Mouse (Mus musculus) forebrain, postnatal 0 days (tissue): Measurements from ENCODE around the gene Tex19.2. TPM values are rescaled to one million over a fixed set of nuclear protein-coding genes. Genes with fewer than 3 reads are reported as not detected.
A peak's percentile ranks its signal among the peaks of the same experiment; 100 is the strongest.

Source experiments
- ATAC-seq: fragments of 200-750 bp; cut with Nextera tagmentation; 2 replicates; pipeline ENCODE4 v1.8.0; 2017; ENCODE audit warnings: mild to moderate bottlenecking, moderate library complexity
- DNase-seq: peaks from one replicate; pipeline ENCODE4 v3.0.0-alpha.2; 2015
- H3K27ac ChIP-seq: fragments of 300-500 bp; sonication (generic); 2 replicates; pipeline ENCODE4 v1.5.1; 2014; ENCODE audit warnings: low read depth, mild to moderate bottlenecking, antibody characterized with exemption, low read length, moderate library complexity, mixed read lengths
- H3K27me3 ChIP-seq: fragments of 300-500 bp; sonication (generic); 2 replicates; pipeline ENCODE4 v1.6.1; 2014; ENCODE audit warnings: mild to moderate bottlenecking, low read length, mixed read lengths; ENCODE audit not compliant: insufficient read depth
- H3K36me3 ChIP-seq: fragments of 300-500 bp; sonication (generic); 2 replicates; pipeline ENCODE4 v1.6.1; 2014; ENCODE audit warnings: mild to moderate bottlenecking, moderate library complexity; ENCODE audit not compliant: insufficient read depth
- H3K4me1 ChIP-seq: fragments of 300-500 bp; sonication (generic); 2 replicates; pipeline ENCODE4 v1.6.1; 2014; ENCODE audit warnings: antibody characterized with exemption; ENCODE audit not compliant: insufficient read depth
- H3K4me2 ChIP-seq: fragments of 300-500 bp; sonication (generic); 2 replicates; pipeline ENCODE4 v1.6.1; 2014; ENCODE audit warnings: low read depth, mild to moderate bottlenecking, moderate library complexity
- H3K4me3 ChIP-seq: fragments of 300-500 bp; sonication (generic); 2 replicates; pipeline ENCODE4 v1.5.1; 2014; ENCODE audit warnings: low read depth, low read length, mixed read lengths
- H3K9ac ChIP-seq: fragments of 300-500 bp; sonication (generic); 2 replicates; pipeline ENCODE4 v1.6.1; 2014; ENCODE audit warnings: mild to moderate bottlenecking
- H3K9me3 ChIP-seq: fragments of 300-500 bp; sonication (generic); 2 replicates; pipeline ENCODE4 v1.6.1; 2016; ENCODE audit warnings: low read length
- CTCF ChIP-seq: sonication (generic); IDR thresholded peaks from 2 replicates; pipeline ENCODE4 v1.5.1; 2016; ENCODE audit warnings: antibody characterized with exemption, control low read depth, low read depth
- WGBS: fragments of 180-500 bp; shearing (Covaris S2); extraction: QIAGEN DNeasy Blood & Tissue Kit; methylation state at CpG from one replicate; pipeline ENCODE4 v1.1.7; 2014; 5-methylcytosine and 5-hydroxymethylcytosine counted together
- polyA plus RNA-seq: library from polyadenylated mRNA; unstranded; fragments of >200 nt; fragmentation: Nextera tagmentation; extraction: Ambion mirVana; gene quantifications from 2 replicates; pipeline ENCODE4 v1.2.1, GENCODE M21; 2015
- total RNA-seq: library from RNA; depleted of rRNA; stranded (reverse); fragments of >200 nt; gene quantifications from 2 replicates; pipeline ENCODE4 v1.2.3, GENCODE M21; 2014; rRNA removed

The Tex19.2 gene
- total RNA-seq, result not detected in 2 replicates
- polyA plus RNA-seq, result not detected in 2 replicates

DNA sequence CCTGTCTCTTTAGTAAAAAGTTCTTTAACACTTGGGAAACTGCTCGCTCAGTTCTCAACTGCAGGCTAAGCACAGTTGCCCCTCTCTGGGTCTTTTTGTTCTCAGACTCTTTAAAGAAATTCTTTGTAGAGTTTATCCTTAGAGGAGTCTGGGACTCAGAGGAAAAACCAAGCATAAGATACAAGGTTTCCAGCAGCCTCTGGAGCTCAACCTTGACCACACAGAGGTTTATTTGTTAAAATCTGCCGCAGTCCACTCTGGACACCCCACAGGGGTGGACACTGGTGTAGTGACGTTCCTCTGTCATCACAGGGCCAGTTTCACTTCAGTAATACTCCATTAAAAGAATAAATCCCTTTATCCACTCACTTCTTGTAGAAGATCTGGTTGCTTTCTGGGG, at the start of gene Tex19.2:
Tex19.2 (minus strand) TSS at position 101 of the 400 bp plus-strand sequence.
- DNase-seq, result no peak
- Histone ChIP-seq H3K9me3 (no peaks in the 10 kb centered on the region), H3K4me1 (no peaks in the 10 kb centered on the region), H3K4me2 (no peak within 1 kb of the TSS), H3K4me3 (no peak within 1 kb of the TSS), H3K27ac (no peak within 1 kb of the TSS), H3K36me3 (no peaks in the 10 kb centered on the region), H3K27me3 (no peaks in the 10 kb centered on the region), H3K9ac (no peak within 1 kb of the TSS)
- no peak for TF ChIP-seq CTCF
- 46% methylated on average over 3 of the region's 3 CpGs for WGBS
- no peak for ATAC-seq

- H3K27ac ChIP-seq, result no peak overlapping the region
- H3K4me3 ChIP-seq, result no peak overlapping the region
- DNase-seq (no peak), ATAC-seq (no peak)
- no peaks in the 10 kb centered on the region for H3K36me3 ChIP-seq
- 86% methylated on average over 4 of the region's 4 CpGs for WGBS
- no peak overlapping the region for H3K4me2 ChIP-seq
- no peak overlapping the region for H3K9ac ChIP-seq
- H3K27me3 ChIP-seq, result no peaks in the 10 kb centered on the region
- no peaks in the 10 kb centered on the region for H3K9me3 ChIP-seq
- no peaks in the 10 kb centered on the region for H3K4me1 ChIP-seq
- TF ChIP-seq CTCF, result no peak
Observed at GRCm38 (mm10) chr11:121163751-121164150, 45.3 kb upstream of the Tex19.2 start.

GRCm38 (mm10) chr11:121160636-121161346, 42.3 kb upstream of the Tex19.2 start:
- Histone ChIP-seq H3K27ac (no peak overlapping the region), H3K36me3 (no peaks in the 10 kb centered on the region), H3K4me2 (no peak overlapping the region), H3K27me3 (peaks cover 12% of the 10 kb centered on the region), H3K9ac (no peak overlapping the region), H3K4me3 (no peak overlapping the region), H3K9me3 (no peaks in the 10 kb centered on the region), H3K4me1 (no peaks in the 10 kb centered on the region)
- DNase-seq (no peak), ATAC-seq (no peak)
- no peak for TF ChIP-seq CTCF
- WGBS, result 90% methylated on average over 26 of the region's 26 CpGs

DNA sequence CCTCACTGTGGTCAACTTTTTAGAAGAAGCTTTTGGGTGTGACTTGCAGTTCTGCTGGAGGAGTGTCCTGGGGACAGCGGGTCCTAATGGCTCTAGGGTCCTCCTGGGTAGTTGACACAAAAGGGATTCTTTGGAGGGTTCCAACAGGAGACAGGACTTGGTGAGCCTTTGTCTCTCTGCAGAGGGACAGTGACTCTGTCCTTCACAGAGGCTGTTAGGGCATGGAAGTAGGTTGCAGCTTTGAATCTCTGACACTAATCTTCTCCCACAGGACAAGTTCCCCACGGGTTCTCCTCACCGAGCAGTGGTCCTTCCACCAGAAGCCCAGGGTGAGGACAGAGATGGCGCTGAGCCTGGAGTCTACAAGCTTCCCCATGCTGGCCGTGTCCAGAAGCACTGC, 41.5 kb upstream of the Tex19.2 start, which contains the start of gene Uts2r:
Uts2r (plus strand) TSS at position 301 of the 400 bp plus-strand sequence.
- WGBS, result 91% methylated on average over 5 of the region's 5 CpGs
- TF ChIP-seq CTCF, result no peak

GRCm38 (mm10) chr11:121156411-121156891, 38.0 kb upstream of the Tex19.2 start:
- Histone ChIP-seq H3K4me2 (peak overlapping the region; percentile 76), H3K9me3 (no peaks in the 10 kb centered on the region), H3K36me3 (no peaks in the 10 kb centered on the region), H3K27me3 (peaks cover 18% of the 10 kb centered on the region), H3K9ac (peak overlapping the region; percentile 50), H3K4me1 (no peaks in the 10 kb centered on the region), H3K4me3 (peak overlapping the region; percentile 40), H3K27ac (no peak overlapping the region)
- WGBS, result 3% methylated on average over 45 of the region's 45 CpGs
- ATAC-seq, result peak; percentile 53
- TF ChIP-seq CTCF, result no peak
- DNase-seq, result peak; percentile 51

More for the DNA sequence above, 41.5 kb upstream of the Tex19.2 start, which contains the start of gene Uts2r:
- ATAC-seq (no peak), DNase-seq (no peak)
- Histone ChIP-seq H3K4me1 (no peaks in the 10 kb centered on the region), H3K27me3 (peaks cover 18% of the 10 kb centered on the region), H3K9ac (no peak within 1 kb of the TSS), H3K4me2 (no peak within 1 kb of the TSS), H3K9me3 (no peaks in the 10 kb centered on the region), H3K4me3 (no peak within 1 kb of the TSS), H3K36me3 (no peaks in the 10 kb centered on the region), H3K27ac (no peak within 1 kb of the TSS)

DNA sequence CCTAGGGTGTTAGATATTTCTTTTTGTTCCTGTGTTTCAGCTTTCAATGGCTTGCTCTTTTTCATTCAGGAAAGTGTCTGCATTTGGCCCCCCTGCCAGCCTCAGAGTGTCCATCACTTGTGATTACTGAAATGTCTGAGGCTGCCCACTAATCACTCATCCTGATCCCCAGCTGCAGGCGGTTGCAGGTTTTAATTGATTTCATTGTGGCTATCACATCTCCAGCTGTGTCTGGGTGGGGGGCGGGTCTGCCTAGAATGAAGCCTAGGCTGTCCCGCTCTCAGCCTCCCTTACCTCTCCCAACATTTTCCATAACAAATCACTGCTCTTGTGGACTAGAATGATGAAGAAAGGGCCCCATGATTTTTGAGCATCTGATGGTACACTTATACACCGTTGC, 35.7 kb upstream of the Tex19.2 start:
- ATAC-seq (no peak), DNase-seq (no peak)
- Histone ChIP-seq H3K27me3 (peaks cover 18% of the 10 kb centered on the region), H3K9ac (no peak overlapping the region), H3K9me3 (no peaks in the 10 kb centered on the region), H3K4me1 (no peaks in the 10 kb centered on the region), H3K36me3 (no peaks in the 10 kb centered on the region), H3K4me3 (no peak overlapping the region), H3K27ac (no peak overlapping the region), H3K4me2 (no peak overlapping the region)
- WGBS, result 18% methylated on average over 4 of the region's 4 CpGs
- TF ChIP-seq CTCF, result no peak

DNA sequence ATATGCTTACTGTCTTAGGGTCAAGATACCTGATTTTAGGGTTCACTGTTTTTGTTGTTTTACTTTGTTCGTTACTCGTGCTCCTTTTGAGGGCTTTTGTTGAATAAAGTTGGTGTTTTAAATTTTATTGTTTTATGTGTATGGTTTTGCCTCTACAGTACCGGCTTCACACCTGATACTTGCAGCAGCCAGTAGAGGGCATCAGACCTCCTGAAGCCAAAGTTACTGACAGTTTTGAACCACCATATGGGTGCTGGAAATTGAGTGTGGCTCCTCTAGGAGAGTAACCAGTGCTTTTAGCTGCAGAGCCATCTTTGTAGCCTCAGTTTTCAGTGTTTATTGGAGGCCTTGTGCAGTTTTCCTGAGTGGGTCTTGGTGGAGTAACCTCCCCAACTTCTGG, 29.7 kb upstream of the Tex19.2 start:
- 89% methylated on average over 3 of the region's 3 CpGs for WGBS
- Histone ChIP-seq H3K4me3 (no peak overlapping the region), H3K9ac (no peak overlapping the region), H3K27me3 (no peaks in the 10 kb centered on the region), H3K4me2 (no peak overlapping the region), H3K36me3 (no peaks in the 10 kb centered on the region), H3K9me3 (no peaks in the 10 kb centered on the region), H3K4me1 (no peaks in the 10 kb centered on the region), H3K27ac (no peak overlapping the region)
- ATAC-seq (no peak), DNase-seq (no peak)
- no peak for TF ChIP-seq CTCF
